Mouse (Mus musculus) intestine, embryonic 16.5 days (tissue): ENCODE measurements at regions not wholly inside any gene's neighbourhood (a gene's known extent, or its start where the extent isn't known, plus 50 kb on each side); places are given as distances from the start of the nearest gene placed in this dataset.

Experiments
- ATAC-seq: fragments of 200-750 bp; cut with Nextera tagmentation; 2 replicates; pipeline ENCODE4 v1.8.0; 2017; ENCODE audit warnings: moderate TSS enrichment, moderate library complexity
- H3K27ac ChIP-seq: fragments of 300-500 bp; sonication (generic); 2 replicates; pipeline ENCODE4 v1.5.1; 2014; ENCODE audit warnings: mild to moderate bottlenecking, low read length
- H3K27me3 ChIP-seq: fragments of 300-500 bp; sonication (generic); replicated peaks from 2 replicates; pipeline ENCODE4 v1.6.1; 2014; ENCODE audit warnings: low read length, control low read depth, mixed read lengths; ENCODE audit not compliant: control insufficient read depth, insufficient read depth
- H3K36me3 ChIP-seq: fragments of 300-500 bp; sonication (generic); 2 replicates; pipeline ENCODE4 v1.6.1; 2014; ENCODE audit warnings: low read length, control low read depth; ENCODE audit not compliant: control insufficient read depth, insufficient read depth
- H3K4me1 ChIP-seq: fragments of 300-500 bp; sonication (generic); 2 replicates; pipeline ENCODE4 v1.6.1; 2014; ENCODE audit warnings: low read length, control low read depth, mixed read lengths; ENCODE audit not compliant: control insufficient read depth, insufficient read depth
- H3K4me2 ChIP-seq: fragments of 300-500 bp; sonication (generic); 2 replicates; pipeline ENCODE4 v1.6.1; 2014; ENCODE audit warnings: low read depth, low read length, control low read depth
- H3K4me3 ChIP-seq: fragments of 300-500 bp; sonication (generic); 2 replicates; pipeline ENCODE4 v1.5.1; 2014; ENCODE audit warnings: mild to moderate bottlenecking, low read length
- H3K9ac ChIP-seq: fragments of 300-500 bp; sonication (generic); 2 replicates; pipeline ENCODE4 v1.6.1; 2014; ENCODE audit warnings: low read depth, low read length
- H3K9me3 ChIP-seq: fragments of 300-500 bp; sonication (generic); 2 replicates; pipeline ENCODE4 v1.6.1; 2016; ENCODE audit warnings: low read length, control low read depth; ENCODE audit not compliant: control insufficient read depth
- WGBS: fragments of 180-500 bp; shearing (Covaris S2); extraction: QIAGEN DNeasy Blood & Tissue Kit; methylation state at CpG from one replicate; pipeline ENCODE4 v1.1.7; 2014; 5-methylcytosine and 5-hydroxymethylcytosine counted together

GRCm38 (mm10) chr15:18608533-18608932 lies 210.2 kb upstream of the Cdh10 start:
- Histone ChIP-seq H3K4me1 (no peaks in the 10 kb centered on the region), H3K4me3 (no peak overlapping the region), H3K9me3 (no peaks in the 10 kb centered on the region), H3K36me3 (no peaks in the 10 kb centered on the region), H3K9ac (no peak overlapping the region), H3K4me2 (no peak overlapping the region), H3K27ac (no peak overlapping the region), H3K27me3 (no peaks in the 10 kb centered on the region)
- no peak for ATAC-seq
- WGBS, result 79% methylated on average over 2 of the region's 2 CpGs

- Histone ChIP-seq H3K4me1 (no peaks in the 10 kb centered on the region), H3K4me2 (no peak overlapping the region), H3K27me3 (no peaks in the 10 kb centered on the region), H3K4me3 (no peak overlapping the region), H3K27ac (no peak overlapping the region), H3K36me3 (no peaks in the 10 kb centered on the region), H3K9ac (no peak overlapping the region), H3K9me3 (no peaks in the 10 kb centered on the region)
- ATAC-seq, result no peak
- 81% methylated on average over 6 of the region's 6 CpGs for WGBS
Observed at GRCm38 (mm10) chr15:18623692-18624281, 195.0 kb upstream of the Cdh10 start.

DNA sequence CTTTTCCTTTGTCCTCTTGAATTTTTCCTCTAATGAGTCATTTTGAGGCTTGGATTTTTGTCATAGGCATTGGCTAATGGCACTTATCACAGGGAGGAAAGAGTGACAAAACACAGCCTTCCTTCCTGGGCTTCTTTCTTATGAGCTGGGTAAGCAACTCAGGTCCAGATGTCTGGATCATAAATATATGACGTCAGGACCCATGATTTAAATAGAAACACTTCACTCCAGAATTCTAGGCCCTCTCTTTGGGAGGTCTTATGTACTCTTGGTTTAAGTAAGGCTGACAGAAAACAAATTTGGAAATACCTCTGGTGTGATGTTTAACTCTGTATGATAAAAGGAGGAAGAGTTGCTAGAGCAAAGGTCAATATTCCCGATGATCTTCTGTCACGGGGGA lies 193.8 kb upstream of the Cdh10 start:
- Histone ChIP-seq H3K4me3 (no peak overlapping the region), H3K36me3 (no peaks in the 10 kb centered on the region), H3K4me2 (no peak overlapping the region), H3K4me1 (no peaks in the 10 kb centered on the region), H3K27me3 (no peaks in the 10 kb centered on the region), H3K9me3 (no peaks in the 10 kb centered on the region), H3K27ac (no peak overlapping the region), H3K9ac (no peak overlapping the region)
- ATAC-seq, result peak; percentile 76
- WGBS, result 57% methylated on average over 3 of the region's 3 CpGs

GRCm38 (mm10) chr15:18626961-18627360 lies 191.8 kb upstream of the Cdh10 start:
- H3K27ac ChIP-seq, result no peak overlapping the region
- ATAC-seq, result no peak
- H3K4me2 ChIP-seq, result no peak overlapping the region
- no peaks in the 10 kb centered on the region for H3K36me3 ChIP-seq
- no peaks in the 10 kb centered on the region for H3K4me1 ChIP-seq
- H3K9ac ChIP-seq, result no peak overlapping the region
- no peak overlapping the region for H3K4me3 ChIP-seq
- WGBS, result 56% methylated on average over 2 of the region's 2 CpGs
- H3K27me3 ChIP-seq, result no peaks in the 10 kb centered on the region
- H3K9me3 ChIP-seq, result no peaks in the 10 kb centered on the region
